Mouse (Mus musculus): Measurements from ENCODE around the gene Slc16a1.

DNA sequence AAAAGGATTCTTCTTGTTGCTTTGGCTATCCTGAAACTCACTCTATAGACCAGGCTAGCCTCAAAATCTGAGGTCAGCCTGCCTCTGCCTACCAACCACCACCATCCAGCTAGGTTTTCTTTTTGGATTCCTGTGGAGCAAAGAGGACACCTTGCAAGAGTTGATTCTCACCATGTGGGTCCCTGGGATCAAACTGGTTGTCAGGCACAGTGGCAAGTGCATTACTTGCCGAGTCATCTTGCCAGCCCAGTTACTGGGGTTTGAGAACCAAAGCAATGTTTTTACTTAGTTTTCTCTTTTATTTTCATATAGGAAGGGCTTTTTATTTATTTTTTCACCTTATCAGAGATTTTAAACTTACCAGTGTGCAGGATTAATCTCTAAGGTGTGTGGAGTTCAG lies 5.9 kb downstream of the Slc16a1 start:
- TF ChIP-seq CTCF (IDR thresholded peaks at IDR 0.05; ENCODE audit: insufficient read depth, low read depth, low read length) (no peak), POLR2A (IDR thresholded peaks at IDR 0.05; ENCODE audit: insufficient read depth, low read depth, low read length) (no peak)

All from olfactory bulb, adult 2 months (tissue).